Mouse (Mus musculus) liver, postnatal 0 days (tissue): ENCODE results near the gene Cfl2.

Experiments
- CTCF ChIP-seq: sonication (generic); IDR thresholded peaks from 2 replicates; pipeline ENCODE4 v1.5.1; 2016; ENCODE audit warnings: antibody characterized with exemption, low read depth
- EP300 ChIP-seq: IDR thresholded peaks from 2 replicates; pipeline ENCODE4 v1.6.1; 2016; ENCODE audit warnings: antibody characterized with exemption, low read depth, mild to moderate bottlenecking

DNA sequence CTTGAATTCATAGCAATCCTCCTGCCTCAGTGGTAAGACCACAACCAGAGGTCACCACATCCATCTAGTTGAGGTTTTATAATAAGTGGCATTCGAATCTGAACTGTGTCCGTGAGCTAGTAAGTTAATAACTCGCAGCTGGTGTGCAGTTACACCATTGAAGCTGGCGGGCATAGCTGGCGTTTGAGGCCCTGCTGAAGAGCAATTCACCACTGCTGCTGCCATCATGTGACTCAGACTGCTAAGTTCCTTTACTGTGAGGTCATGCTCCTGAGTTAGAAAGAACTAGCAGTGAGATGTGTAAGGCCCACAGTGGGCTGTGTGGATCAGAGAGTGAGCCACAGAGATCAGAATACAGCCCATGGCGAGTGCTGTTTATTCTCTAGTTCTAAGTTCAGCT, 12.0 kb upstream of the Cfl2 start:
- no peak for TF ChIP-seq CTCF
- TF ChIP-seq EP300: no peak
